In genomic region chr2:28621664-28622171, GRCm38 (mm10) we compare ENCODE assay signal across 9 mouse cellular contexts. TPM values are rescaled to one million over a fixed set of nuclear protein-coding genes. Genes with fewer than 3 reads are reported as not detected.
DNase-seq lines count a peak whose midpoint lies in the region; ATAC-seq and TF ChIP-seq lines count a peak whose summit lies in the region.
"Had no signal": no experiment of that assay in that cellular context is flagged by ENCODE, and none has a peak within 500 bp of the region (broad histone marks: within the 10 kb centered on the region; RNA-seq: fewer than 3 reads in every experiment).

Gene Gfi1b, minus strand, starts transcription at chr2:28621982.

- H3K27me3 ChIP-seq in kidney, embryonic 15.5 days = peaks cover 34% of the 10 kb centered on the region
- H3K27me3 ChIP-seq in kidney, adult 2 months (replicated peaks; ENCODE audit: control insufficient read depth, insufficient read depth, low read length) = no peaks in the 10 kb centered on the region
- peaks cover 4% of the 10 kb centered on the region; the same call in 1 of the 2 replicates for H3K27me3 ChIP-seq in embryonic facial prominence, embryonic 11.5 days (ENCODE audit: control insufficient read depth, insufficient read depth, low read length)
- peaks cover 22% of the 10 kb centered on the region; the same call in 1 of the 2 replicates for H3K27me3 ChIP-seq in limb, embryonic 14.5 days (ENCODE audit: control insufficient read depth, insufficient read depth, low read length)

- no peaks in the 10 kb centered on the region for H3K9me3 ChIP-seq in kidney, embryonic 15.5 days (replicated peaks)
- H3K9me3 ChIP-seq in embryonic facial prominence, embryonic 11.5 days (replicated peaks; ENCODE audit: control insufficient read depth, low read length) = no peaks in the 10 kb centered on the region
- H3K9me3 ChIP-seq in limb, embryonic 14.5 days (ENCODE audit: control insufficient read depth, low read length) = no peaks in the 10 kb centered on the region

- WGBS in kidney, embryonic 15.5 days = 6% methylated on average over 16 of the region's 16 CpGs
- 10% methylated on average over 16 of the region's 16 CpGs for WGBS in kidney, adult 2 months
- 10% methylated on average over 16 of the region's 16 CpGs for WGBS in embryonic facial prominence, embryonic 11.5 days
- 6% methylated on average over 15 of the region's 16 CpGs for WGBS in limb, embryonic 14.5 days

- peaks cover 20% of the 10 kb centered on the region for H3K4me1 ChIP-seq in kidney, embryonic 15.5 days
- H3K4me1 ChIP-seq in kidney, adult 2 months (ENCODE audit: control insufficient read depth, insufficient read depth, low read length) = peaks cover 11% of the 10 kb centered on the region; the same call in 1 of the 2 replicates
- H3K4me1 ChIP-seq in embryonic facial prominence, embryonic 11.5 days (ENCODE audit: control insufficient read depth, insufficient read depth, low read length) = no peaks in the 10 kb centered on the region
- H3K4me1 ChIP-seq in limb, embryonic 14.5 days (ENCODE audit: control insufficient read depth, insufficient read depth, low read length) = no peaks in the 10 kb centered on the region

- no peaks in the 10 kb centered on the region for H3K36me3 ChIP-seq in kidney, embryonic 15.5 days
- H3K36me3 ChIP-seq in kidney, adult 2 months (ENCODE audit: control insufficient read depth, insufficient read depth, low read length) = no peaks in the 10 kb centered on the region
- H3K36me3 ChIP-seq in embryonic facial prominence, embryonic 11.5 days (replicated peaks; ENCODE audit: control insufficient read depth, insufficient read depth, low read depth, low read length) = no peaks in the 10 kb centered on the region
- no peaks in the 10 kb centered on the region for H3K36me3 ChIP-seq in limb, embryonic 14.5 days (ENCODE audit: control insufficient read depth, insufficient read depth, low read length)

- no peak for TF ChIP-seq POLR2A in kidney, adult 2 months (IDR thresholded peaks at IDR 0.05; ENCODE audit: low read depth, low read length)
- TF ChIP-seq POLR2A in limb, embryonic 14.5 days (IDR thresholded peaks at IDR 0.05; ENCODE audit: borderline replicate concordance, extremely low read depth, insufficient read depth, insufficient read length) = no peak

- no peak within 1 kb of the TSS for H3K27ac ChIP-seq in kidney, embryonic 15.5 days
- no peak within 1 kb of the TSS for H3K27ac ChIP-seq in kidney, adult 2 months (ENCODE audit: insufficient read depth, low read depth, low read length)
- H3K27ac ChIP-seq in embryonic facial prominence, embryonic 11.5 days (replicated peaks; ENCODE audit: low read depth, low read length) = no peak within 1 kb of the TSS
- no peak within 1 kb of the TSS for H3K27ac ChIP-seq in limb, embryonic 14.5 days (replicated peaks; ENCODE audit: low read depth, low read length)

- DNase-seq in kidney, adult 2 months = no peak
- DNase-seq in embryonic facial prominence, embryonic 11.5 days (ENCODE audit: low spot score) = peak; percentile 39
- DNase-seq in limb, embryonic 14.5 days (ENCODE audit: low spot score) = no peak
- peak; percentile 66 for DNase-seq in spleen, adult 12 weeks (ENCODE audit: low spot score)
- no peak for DNase-seq in urinary bladder, postnatal 25 days (ENCODE audit: low spot score)
- no peak for DNase-seq in cerebellum, adult 9-10 months
- DNase-seq: right cerebral cortex, postnatal 25 days had no signal

- H3K4me2 ChIP-seq in kidney, embryonic 15.5 days = peak within 1 kb of the TSS; percentile 16; the same call in 1 of the 2 replicates
- H3K4me2 ChIP-seq in embryonic facial prominence, embryonic 11.5 days (ENCODE audit: low read depth, low read length) = no peak within 1 kb of the TSS
- 0 out of 2 replicates have a peak within 1 kb of the TSS, but pooled peaks have one; percentile 10 for H3K4me2 ChIP-seq in limb, embryonic 14.5 days (replicated peaks; ENCODE audit: low read depth, low read length, severe bottlenecking)

- no peak for ATAC-seq in kidney, embryonic 15.5 days (replicated peaks; ENCODE audit: low FRiP score)
- ATAC-seq in embryonic facial prominence, embryonic 11.5 days (replicated peaks; ENCODE audit: insufficient number of reproducible peaks, low FRiP score, low TSS enrichment, low read depth) = no peak
- ATAC-seq in limb, embryonic 14.5 days (ENCODE audit: low FRiP score, low read depth) = no peak
- ATAC-seq in cerebellum, adult (ENCODE audit: insufficient number of reproducible peaks, low FRiP score, low TSS enrichment) = no peak

- H3K4me3 ChIP-seq in kidney, embryonic 15.5 days (replicated peaks) = 0 out of 2 replicates have a peak within 1 kb of the TSS, but pooled peaks have one; percentile 7
- H3K4me3 ChIP-seq in kidney, adult 2 months (ENCODE audit: insufficient read depth, low read depth, low read length) = no peak within 1 kb of the TSS
- no peak within 1 kb of the TSS; the same call in 1 of the 2 replicates for H3K4me3 ChIP-seq in embryonic facial prominence, embryonic 11.5 days (ENCODE audit: low read depth, low read length)
- H3K4me3 ChIP-seq in limb, embryonic 14.5 days (replicated peaks; ENCODE audit: low read length) = no peak within 1 kb of the TSS

- H3K9ac ChIP-seq in kidney, embryonic 15.5 days = no peak within 1 kb of the TSS
- H3K9ac ChIP-seq in embryonic facial prominence, embryonic 11.5 days (replicated peaks; ENCODE audit: low read length) = no peak within 1 kb of the TSS
- 0 out of 2 replicates have a peak within 1 kb of the TSS, but pooled peaks have one; percentile 16 for H3K9ac ChIP-seq in limb, embryonic 14.5 days (ENCODE audit: low read depth, low read length, severe bottlenecking)

- no peak for TF ChIP-seq CTCF in kidney, adult 2 months (conservative IDR thresholded peaks at IDR 0.05; ENCODE audit: insufficient read depth, insufficient read length, low read depth, low read length)

RNA-seq across cellular contexts. Expression of gene Gfi1b, which starts in this region (rescaled TPM):
- polyA plus RNA-seq in kidney, embryonic 15.5 days (2015; fragmentation: Nextera tagmentation; extraction: Ambion mirVana) = 0.69 and 1.1 TPM in 2 replicates
- 0.06 and 0.30 TPM in 2 replicates for polyA plus RNA-seq in kidney, adult 2 months (2012; rRNA removed)
- polyA plus RNA-seq in embryonic facial prominence, embryonic 11.5 days (2014; fragmentation: Nextera tagmentation; extraction: Ambion mirVana) = 2.1 and 2.6 TPM in 2 replicates
- 0.33 and 0.51 TPM in 2 replicates for polyA plus RNA-seq in limb, embryonic 14.5 days (2012; rRNA removed)
- 0.29 and 0.32 TPM in 2 replicates for polyA plus RNA-seq in limb, embryonic 14.5 days (2014; fragmentation: Nextera tagmentation; extraction: Ambion mirVana)

Comparison
In these comparisons a context has a peak if more than half of its experiments do, and no peak if none do; other contexts are left out.
1. DNase-seq: peak in embryonic facial prominence, embryonic 11.5 days (single experiment) and spleen, adult 12 weeks (single experiment); none in kidney, adult 2 months (single experiment), limb, embryonic 14.5 days (single experiment), urinary bladder, postnatal 25 days (single experiment) and cerebellum, adult 9-10 months (single experiment).